In genomic region chr8:48508641-48509599, GRCm38 (mm10) we compare ENCODE assay signal across 8 mouse cellular contexts.
DNase-seq lines count a peak whose midpoint lies in the region; ATAC-seq and TF ChIP-seq lines count a peak whose summit lies in the region.

No protein-coding gene starts in this region.

- WGBS in limb, embryonic 15.5 days = 36% methylated on average over 29 of the region's 29 CpGs
- 46% methylated on average over 29 of the region's 29 CpGs for WGBS in stomach, postnatal 0 days

- no peaks in the 10 kb centered on the region for H3K27me3 ChIP-seq in limb, embryonic 15.5 days
- H3K27me3 ChIP-seq in stomach, postnatal 0 days (ENCODE audit: control insufficient read depth, insufficient read depth, low read length) = no peaks in the 10 kb centered on the region

- no peak overlapping the region for H3K9ac ChIP-seq in limb, embryonic 15.5 days
- no peak overlapping the region for H3K9ac ChIP-seq in stomach, postnatal 0 days (ENCODE audit: low read length)

- H3K4me3 ChIP-seq in limb, embryonic 15.5 days = no peak overlapping the region
- peak overlapping the region; percentile 1; the same call in 1 of the 2 replicates for H3K4me3 ChIP-seq in stomach, postnatal 0 days (ENCODE audit: low read depth, low read length)

- TF ChIP-seq CTCF in stomach, postnatal 0 days (IDR thresholded peaks at IDR 0.05; ENCODE audit: low read depth) = no peak

- TF ChIP-seq EP300 in stomach, postnatal 0 days (optimal IDR thresholded peaks at IDR 0.05) = no peak

- H3K4me2 ChIP-seq in limb, embryonic 15.5 days = peak overlapping the region; percentile 12; the same call in 1 of the 2 replicates
- peak overlapping the region; percentile 44 for H3K4me2 ChIP-seq in stomach, postnatal 0 days (replicated peaks; ENCODE audit: low read depth)

- no peak overlapping the region for H3K27ac ChIP-seq in limb, embryonic 15.5 days
- no peak overlapping the region for H3K27ac ChIP-seq in stomach, postnatal 0 days (replicated peaks)

- ATAC-seq in frontal cortex, adult (ENCODE audit: low TSS enrichment) = peak; percentile 64
- ATAC-seq in limb, embryonic 15.5 days (ENCODE audit: insufficient number of reproducible peaks, low FRiP score, low TSS enrichment, low read depth) = no peak
- ATAC-seq in stomach, postnatal 0 days (ENCODE audit: low FRiP score, low TSS enrichment) = no peak

- DNase-seq in frontal cortex, postnatal 14 days (ENCODE audit: low spot score in 2 of 2) = no peak
- DNase-seq in right cerebral cortex, postnatal 4 days = peak; percentile 26
- no peak for DNase-seq in right cerebral cortex, adult 2 months (ENCODE audit: low spot score in 2 of 2)
- no peak for DNase-seq in stomach, postnatal 0 days (ENCODE audit: low spot score)
- no peak for DNase-seq in urinary bladder, postnatal 25 days (ENCODE audit: low spot score)
- DNase-seq in urinary bladder, adult 2 months (ENCODE audit: low spot score) = no peak

- no peaks in the 10 kb centered on the region for H3K9me3 ChIP-seq in limb, embryonic 15.5 days
- H3K9me3 ChIP-seq in stomach, postnatal 0 days (ENCODE audit: control insufficient read depth, low read length) = no peaks in the 10 kb centered on the region

- no peaks in the 10 kb centered on the region; the same call in 1 of the 2 replicates for H3K4me1 ChIP-seq in limb, embryonic 15.5 days
- no peaks in the 10 kb centered on the region for H3K4me1 ChIP-seq in stomach, postnatal 0 days (replicated peaks; ENCODE audit: control insufficient read depth, insufficient read depth)

- H3K36me3 ChIP-seq in limb, embryonic 15.5 days = no peaks in the 10 kb centered on the region
- no peaks in the 10 kb centered on the region for H3K36me3 ChIP-seq in stomach, postnatal 0 days (ENCODE audit: control insufficient read depth, insufficient read depth, low read length)
